Mouse (Mus musculus) spleen, postnatal 14 days (tissue): ENCODE results near the gene Hook2.

Experiments used
- DNase-seq, 2 experiments: peaks; one replicate each; pipeline ENCODE4 v3.0.0; 2021 to 2022; ENCODE audit warnings: low spot score in 2 of 2

Gene Hook2

GRCm38 (mm10) chr8:84990349-84990748 is at the start of gene Hook2:
Gene Hook2, plus strand, starts transcription at chr8:84990603.
- DNase-seq = peak; percentile 95 to 96

- DNase-seq = no peak
Observed at GRCm38 (mm10) chr8:84943699-84944098, 46.7 kb upstream of the Hook2 start.

- no peak for DNase-seq
Observed at GRCm38 (mm10) chr8:84944478-84945160, 45.8 kb upstream of the Hook2 start.

GRCm38 (mm10) chr8:84945235-84945632 is 45.2 kb upstream of the Hook2 start:
- no peak for DNase-seq

GRCm38 (mm10) chr8:84945633-84946527 is 44.5 kb upstream of the Hook2 start:
- DNase-seq = no peak

GRCm38 (mm10) chr8:84946528-84947240 is 43.7 kb upstream of the Hook2 start, which contains the start of gene Rtbdn:
Gene Rtbdn, plus strand, starts transcription at chr8:84946991.
- no peak for DNase-seq

- no peak for DNase-seq
Observed at GRCm38 (mm10) chr8:84947241-84947545, 43.2 kb upstream of the Hook2 start.

- DNase-seq = no peak
Observed at GRCm38 (mm10) chr8:84949753-84950152, 40.6 kb upstream of the Hook2 start.

GRCm38 (mm10) chr8:84952612-84953255 is 37.7 kb upstream of the Hook2 start:
- peak in 1 of 2 experiments; percentile 24 for DNase-seq

GRCm38 (mm10) chr8:84956768-84957167 is 33.6 kb upstream of the Hook2 start:
- DNase-seq = peak in 1 of 2 experiments; percentile 77

GRCm38 (mm10) chr8:84959811-84960210 is 30.6 kb upstream of the Hook2 start:
- DNase-seq = no peak

GRCm38 (mm10) chr8:84963952-84964351 is 26.5 kb upstream of the Hook2 start:
- no peak for DNase-seq

GRCm38 (mm10) chr8:84965731-84966291 is 24.6 kb upstream of the Hook2 start:
- peak; percentile 85 to 86 for DNase-seq

- DNase-seq = no peak
Observed at GRCm38 (mm10) chr8:84966603-84967002, 23.8 kb upstream of the Hook2 start.

- no peak for DNase-seq
Observed at GRCm38 (mm10) chr8:84967532-84968304, 22.7 kb upstream of the Hook2 start.

- no peak for DNase-seq
Observed at GRCm38 (mm10) chr8:84968650-84969049, 21.8 kb upstream of the Hook2 start.

GRCm38 (mm10) chr8:84969241-84970134 is 20.9 kb upstream of the Hook2 start, which contains the start of the genes Gm49661, Prdx2 and Rnaseh2a:
Gene Gm49661, minus strand, starts transcription at chr8:84969433.
Gene Prdx2, plus strand, starts transcription at chr8:84969587.
Gene Rnaseh2a, minus strand, starts transcription at chr8:84969767.
- peak; percentile 72 to 77 for DNase-seq

GRCm38 (mm10) chr8:84970135-84970790 is 20.1 kb upstream of the Hook2 start:
- DNase-seq = no peak

GRCm38 (mm10) chr8:84970913-84971312 is 19.5 kb upstream of the Hook2 start:
- peak; percentile 62 to 65 for DNase-seq
